Mouse (Mus musculus): ENCODE data around the gene Tdrd5.
"Not testable (repeated sequence)": the region's sequence is repeated elsewhere in the genome, so short reads cannot be mapped to it uniquely, and the experiment has no call there.

Tdrd5 gene

DNA sequence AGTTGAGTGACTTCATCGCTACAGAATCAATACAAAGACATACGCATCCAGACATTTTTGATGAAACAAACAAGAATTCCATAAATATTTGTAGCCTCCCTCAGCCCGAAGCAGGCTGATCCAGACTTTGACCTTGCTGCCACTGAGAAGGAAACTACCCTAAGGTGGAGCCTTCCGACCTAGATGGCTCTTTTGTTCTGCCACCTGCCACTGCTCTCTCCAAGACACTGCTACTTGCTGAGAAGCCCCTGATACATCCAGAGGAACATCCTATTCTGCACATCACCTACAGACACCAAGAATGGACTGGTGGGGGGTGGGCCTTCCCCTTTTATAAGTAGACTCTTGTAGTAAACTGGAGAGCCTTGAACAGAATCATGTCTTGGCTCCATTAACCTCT, 52.4 kb downstream of the Tdrd5 start:
- DNase-seq: not testable (repeated sequence)

DNA sequence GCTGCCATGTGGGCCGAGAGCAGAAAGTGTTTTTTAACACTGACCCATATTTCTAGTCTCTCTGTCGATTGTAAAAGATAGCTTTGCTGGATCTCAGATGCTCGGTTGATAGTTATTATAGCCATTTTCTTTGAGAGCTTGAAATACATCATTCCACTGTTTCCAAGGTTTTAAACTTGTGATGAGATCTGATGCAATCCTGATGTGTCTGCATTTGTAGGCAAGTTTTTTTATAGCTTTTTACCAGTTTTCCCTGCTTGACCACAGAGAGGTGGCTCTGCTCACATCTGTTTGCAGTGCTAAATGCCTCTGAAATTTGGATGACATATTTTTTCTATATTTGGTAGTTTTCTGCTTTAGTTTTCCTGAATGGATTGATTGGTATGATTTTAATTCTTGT, 55.6 kb downstream of the Tdrd5 start:
- no peak for DNase-seq

DNA sequence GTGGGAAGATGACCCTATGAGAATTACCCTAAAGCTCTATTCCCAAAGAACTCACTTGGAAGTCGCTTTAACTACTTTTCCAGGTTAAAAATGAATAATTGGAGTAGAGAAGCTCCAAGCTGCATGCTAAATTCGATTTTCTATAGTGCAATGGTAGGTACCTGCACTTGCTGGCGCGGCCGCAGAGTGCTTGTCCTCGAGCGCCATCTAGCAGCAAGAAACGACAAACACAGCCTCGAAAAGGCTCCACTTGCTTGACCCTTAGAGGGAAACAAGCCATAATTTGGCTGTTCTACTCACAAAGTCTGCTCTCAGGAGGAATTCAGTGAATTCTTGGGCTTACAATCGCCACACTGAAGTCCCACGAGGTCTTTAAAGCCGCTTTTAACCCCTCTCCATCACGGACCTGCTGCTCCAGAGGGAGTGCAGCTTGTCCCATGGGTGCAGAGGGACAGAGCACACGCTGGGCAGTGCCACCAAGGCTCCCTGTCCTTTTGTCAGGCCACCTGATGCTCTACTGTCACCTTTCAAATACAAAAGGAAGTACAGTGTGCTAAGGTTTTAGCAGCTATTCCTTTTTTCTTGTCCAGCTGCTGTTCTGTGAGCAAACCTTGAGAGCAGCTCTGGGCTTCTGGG, 61.6 kb downstream of the Tdrd5 start:
- peak; percentile 71 for DNase-seq

DNA sequence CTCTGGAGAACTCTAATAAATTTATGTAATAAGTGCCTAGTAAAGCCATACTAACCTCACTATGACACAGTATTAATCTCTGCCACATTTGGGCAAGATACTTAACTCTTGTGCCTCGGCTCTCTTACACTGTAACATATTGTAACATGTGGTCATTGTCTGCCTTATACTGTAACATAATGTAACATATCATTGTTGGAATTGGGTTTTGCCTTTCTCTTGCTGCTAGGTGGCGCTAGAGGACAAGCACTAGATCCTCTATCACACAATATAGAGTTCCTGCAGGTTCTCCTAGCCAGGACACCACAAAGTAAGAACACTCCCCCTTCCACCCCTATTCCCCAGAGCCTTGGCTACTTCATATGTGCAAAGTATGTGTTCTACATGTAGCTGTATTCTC, 62.4 kb downstream of the Tdrd5 start:
- peak; percentile 52 for DNase-seq

DNA sequence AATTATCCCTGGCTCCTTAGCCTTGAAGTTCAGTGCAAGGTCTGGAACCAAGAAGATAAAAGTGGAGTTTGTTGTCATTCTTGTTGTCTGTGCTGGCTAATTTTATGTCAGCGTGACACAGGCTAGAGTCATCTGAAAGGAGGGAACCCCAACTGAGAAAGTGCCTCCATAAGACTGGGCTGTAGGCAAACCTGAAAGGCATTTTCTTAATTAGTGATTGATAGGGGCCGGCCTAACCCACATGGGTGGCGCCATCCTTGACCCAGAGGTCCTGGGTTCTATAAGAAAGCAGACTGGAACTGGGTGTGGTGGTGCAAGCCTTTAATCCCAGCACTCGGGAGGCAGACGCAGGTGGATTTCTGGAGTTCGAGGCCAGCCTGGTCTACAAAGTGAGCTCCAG, 72.3 kb downstream of the Tdrd5 start:
- no peak for DNase-seq

DNA sequence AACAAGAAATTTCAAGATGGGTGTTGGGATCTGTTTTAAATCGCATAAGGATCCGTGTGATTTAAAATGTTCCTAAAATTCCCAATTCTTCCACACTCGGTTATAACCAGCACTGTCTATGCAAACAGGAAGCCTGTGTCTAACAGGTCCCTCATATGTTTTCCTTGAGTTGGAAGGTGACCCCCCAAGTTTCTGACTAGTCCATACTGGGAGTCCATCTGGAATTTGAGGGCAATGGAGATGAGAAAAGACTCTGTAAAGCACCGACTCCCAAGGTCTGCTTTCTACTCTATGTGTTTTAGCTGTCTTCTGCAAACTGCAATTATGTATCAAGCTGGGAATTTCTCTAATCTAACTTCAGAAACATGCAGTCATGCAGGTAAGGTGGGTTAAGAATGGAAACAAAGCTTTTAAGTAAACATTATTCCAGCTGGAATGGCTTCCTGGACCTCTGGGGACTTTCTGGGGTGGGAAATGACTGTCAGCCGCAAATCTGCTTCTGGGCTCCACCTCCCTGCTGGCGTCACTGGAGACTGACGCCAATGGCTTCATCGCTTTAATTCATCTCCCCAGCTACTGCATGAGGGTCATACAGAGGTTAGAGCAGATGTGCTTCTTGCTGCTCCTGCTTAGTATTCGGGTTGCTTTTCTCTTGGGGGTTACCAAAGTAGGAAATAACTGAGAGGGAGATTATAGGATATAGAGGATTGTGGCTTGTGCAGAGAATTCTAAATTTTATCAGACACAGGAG, 73.0 kb downstream of the Tdrd5 start:
- no peak for DNase-seq

DNA sequence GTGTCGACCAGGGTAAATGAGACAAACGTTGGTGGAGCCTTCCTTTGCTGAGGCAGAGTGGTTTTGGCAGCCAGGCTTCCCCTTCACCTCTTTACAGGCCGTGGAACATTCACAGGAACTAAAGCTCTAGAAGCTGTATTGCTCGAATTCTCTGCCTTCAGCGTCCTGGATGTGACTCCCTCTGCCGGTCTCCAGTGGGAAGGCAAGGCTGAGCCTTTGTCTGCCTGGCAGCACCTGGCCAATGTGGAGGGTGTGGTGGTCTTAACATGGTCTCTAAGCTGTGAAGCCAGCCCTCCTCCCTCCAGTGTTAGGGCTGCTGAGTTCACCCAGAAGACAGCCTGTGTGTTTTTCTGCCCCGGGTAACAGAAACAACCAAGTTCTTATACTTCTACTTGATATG, 74.0 kb downstream of the Tdrd5 start:
- peak; percentile 34 for DNase-seq

DNA sequence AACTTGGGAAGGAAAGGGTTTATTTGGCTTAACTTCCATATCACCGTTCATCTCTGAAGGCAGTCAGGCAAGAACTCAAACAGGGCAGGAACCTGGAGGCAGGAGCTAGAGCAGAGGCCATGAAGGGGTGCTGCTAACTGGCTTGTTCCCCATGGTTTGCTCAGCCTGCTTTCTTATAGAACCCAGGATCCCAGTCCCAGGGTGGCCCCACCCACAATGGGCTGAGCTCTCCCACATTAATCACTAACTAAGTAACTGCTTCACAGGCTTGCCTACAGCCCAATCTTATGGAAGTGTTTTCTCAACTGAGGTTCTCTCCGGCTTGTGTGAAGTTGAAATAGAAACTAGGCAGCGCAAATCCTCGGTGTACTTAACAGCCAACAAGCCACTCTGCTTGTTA, 74.7 kb downstream of the Tdrd5 start:
- DNase-seq: no peak

DNA sequence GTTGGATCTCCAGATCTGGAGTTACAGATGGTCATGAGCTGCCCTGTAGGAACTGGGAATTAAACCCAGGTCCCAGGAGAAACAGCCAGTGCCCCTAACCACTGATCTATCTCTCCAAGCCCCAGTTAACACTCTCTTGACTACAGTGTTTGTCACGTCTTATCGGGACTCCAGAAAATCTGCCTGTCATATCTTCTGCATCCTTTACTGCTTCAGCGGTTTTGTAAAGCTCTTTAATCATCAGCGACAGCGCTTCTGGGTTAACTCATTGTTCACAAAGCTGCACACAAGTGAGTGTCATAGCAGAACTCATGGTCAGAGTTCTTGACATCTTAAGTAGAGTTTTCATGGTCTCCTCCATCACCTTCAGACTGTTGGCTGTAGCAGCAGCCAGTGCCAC, 76.6 kb downstream of the Tdrd5 start:
- DNase-seq: no peak

DNA sequence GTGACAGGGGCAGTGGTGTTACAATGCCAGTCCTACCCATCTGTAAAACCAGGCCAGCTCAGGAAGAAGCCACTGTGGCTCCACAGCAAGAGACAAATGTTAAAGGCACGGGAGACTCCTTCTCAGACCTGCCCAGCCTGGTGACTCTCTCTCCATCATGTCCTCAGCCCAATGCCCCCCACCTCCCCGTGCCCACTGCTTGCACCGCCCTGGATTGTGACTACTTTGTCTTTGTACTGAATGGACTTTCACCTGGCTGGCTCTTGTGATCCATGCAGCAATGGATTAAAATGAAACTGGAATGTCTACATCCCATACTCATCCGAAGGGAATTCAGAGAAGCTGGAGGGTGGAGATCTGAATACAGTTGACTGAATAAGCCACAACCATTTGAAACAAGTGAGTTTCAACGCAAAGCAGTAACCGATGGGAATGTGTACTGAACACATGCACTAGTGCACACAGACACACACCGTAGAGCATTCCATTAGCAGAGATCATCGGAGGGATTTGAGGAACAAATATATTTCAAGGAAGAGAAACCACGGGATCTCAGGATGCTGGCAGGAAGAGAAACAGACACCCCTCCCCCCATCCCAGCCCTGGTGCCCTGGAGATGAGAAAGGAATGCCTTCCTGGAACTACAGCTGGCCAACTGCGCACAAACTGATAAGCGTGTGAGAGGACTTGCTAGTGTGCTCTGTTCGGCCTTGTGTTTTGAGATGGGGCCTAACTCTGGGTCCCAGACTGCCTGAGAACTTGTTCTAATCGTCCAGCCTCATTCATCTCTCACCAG, 81.1 kb downstream of the Tdrd5 start:
- DNase-seq: no peak

DNA sequence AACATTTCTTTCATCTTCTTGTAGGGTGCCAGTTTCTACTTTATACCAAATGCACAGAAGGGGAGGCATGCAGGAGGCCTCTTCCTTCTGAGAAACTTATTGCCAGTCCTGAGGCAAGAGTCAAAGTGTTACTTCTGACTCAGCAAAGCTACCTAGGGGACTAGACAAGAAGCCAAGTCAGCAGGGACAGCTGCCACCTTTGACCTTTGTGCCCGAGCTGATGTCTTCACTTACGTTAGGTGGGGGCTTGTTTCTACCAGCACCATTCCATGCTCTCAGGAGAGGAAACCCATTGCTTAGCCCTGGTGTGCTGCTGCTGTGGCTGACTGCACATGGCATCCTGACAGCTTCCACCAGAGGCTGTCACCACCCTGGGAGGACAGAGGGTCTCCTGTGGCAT, 82.1 kb downstream of the Tdrd5 start:
- DNase-seq: no peak

DNA sequence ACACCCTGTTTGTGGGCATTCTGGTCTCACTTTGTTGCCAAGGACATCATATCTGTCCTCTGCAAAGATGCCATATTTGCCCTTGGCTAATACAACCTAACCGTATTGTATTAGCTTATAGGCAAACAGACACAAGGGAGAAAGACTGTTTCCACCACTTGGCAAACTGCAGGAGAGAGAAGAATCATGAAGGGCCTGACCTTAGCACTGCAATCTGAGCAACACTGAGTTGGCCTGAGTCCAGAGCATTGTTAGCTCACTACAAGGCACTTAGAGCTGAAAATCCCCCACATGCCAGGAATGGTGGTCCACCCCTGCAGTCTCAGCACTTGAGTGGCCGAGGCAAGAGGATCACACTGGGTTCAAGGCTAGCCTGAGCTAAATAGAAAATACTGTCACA, 84.9 kb downstream of the Tdrd5 start:
- no peak for DNase-seq

DNA sequence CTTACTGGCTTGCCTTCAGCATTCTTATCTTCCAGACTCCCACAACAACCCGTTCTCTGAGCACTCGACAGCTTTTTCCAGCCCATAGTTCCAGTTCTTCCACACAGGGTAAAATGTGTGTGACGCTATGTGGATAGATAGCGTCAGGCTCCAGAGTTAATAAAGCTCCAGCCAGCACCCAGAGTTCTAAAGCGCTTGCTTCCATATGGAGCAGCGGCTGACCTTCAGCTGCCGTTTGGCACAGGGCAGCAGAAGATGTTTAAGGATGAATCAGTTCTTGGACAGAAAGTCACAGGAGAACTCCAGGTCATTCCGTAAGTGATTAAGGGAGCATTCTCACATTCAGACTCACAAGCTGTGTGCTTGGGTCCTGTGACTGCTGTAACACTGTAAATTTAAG, 85.5 kb downstream of the Tdrd5 start:
- no peak for DNase-seq

DNA sequence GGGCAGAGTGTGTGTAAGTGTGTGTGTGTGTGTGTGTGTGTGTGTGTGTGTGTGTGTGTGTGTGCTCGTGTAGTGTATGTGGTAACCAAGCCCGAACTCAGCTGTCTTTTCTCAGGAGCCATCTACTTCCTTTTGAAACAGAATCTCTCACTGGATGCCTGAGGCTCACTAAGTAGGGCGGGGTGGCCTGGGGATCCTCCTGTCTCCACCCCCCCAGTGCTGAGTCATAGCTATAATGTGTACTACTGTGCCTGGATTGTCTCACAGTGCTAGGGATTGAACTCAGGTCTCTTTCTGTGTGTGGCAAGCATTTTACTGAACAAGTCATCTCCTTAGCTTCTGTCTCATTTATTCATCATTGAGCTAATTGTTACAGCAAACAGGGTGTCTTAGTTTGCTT, 86.1 kb downstream of the Tdrd5 start:
- DNase-seq: no peak

DNA sequence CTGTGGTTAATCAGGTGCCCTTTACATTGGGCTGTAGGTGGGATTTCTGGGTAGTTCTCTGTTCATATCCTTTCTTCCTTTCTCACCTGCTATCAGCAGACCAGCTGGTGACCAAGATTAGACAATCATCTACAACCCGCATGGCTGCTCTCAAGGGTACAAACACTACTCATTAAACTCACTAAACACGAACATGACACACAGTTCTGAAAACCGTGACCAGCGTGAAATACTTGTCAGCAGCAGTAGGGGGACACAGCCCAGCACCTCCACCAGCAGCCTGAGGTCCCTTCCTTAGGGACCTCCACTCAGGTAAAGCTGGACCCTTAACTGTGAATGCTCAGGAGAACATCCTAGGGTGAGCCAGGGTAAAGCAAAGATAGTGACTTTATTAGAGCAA, 87.2 kb downstream of the Tdrd5 start:
- DNase-seq: no peak

DNA sequence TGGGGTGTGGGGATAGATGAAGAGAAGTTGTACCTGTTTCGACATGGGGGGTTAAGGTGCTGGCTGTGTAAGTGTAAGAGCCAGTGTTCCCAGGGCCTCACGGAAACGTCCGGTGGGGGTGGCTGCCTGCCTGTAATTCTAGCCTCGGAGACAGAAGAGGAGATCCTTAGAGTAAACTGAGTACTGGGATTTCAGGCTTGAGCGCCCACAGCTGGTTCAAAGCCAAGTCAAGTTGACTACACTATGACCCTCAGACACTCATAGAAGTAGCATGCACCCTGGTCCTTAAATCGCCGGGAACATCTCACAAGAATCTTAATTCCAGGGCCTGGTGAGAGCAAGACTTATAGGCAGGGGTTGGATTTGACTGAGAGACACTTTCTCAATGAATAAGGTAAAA, 88.8 kb downstream of the Tdrd5 start:
- no peak for DNase-seq

DNA sequence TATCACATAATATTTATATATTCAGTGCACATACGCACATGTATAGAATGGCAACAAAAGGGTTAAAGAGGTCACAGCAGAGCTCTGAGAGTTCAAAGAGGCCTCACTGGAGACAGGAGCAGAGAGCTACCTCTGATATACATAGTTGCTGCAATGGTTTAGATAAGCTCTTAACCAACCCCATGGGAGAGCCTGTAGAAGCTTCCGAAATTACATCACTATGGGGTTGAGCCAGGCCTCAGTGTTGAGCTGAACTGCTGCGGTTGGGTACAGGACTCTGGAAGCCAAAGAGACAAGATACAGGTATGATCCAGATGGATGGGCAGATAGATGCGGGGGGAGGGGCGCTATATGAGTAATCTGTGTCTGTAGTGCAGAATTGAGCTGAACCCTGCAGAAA, 90.5 kb downstream of the Tdrd5 start:
- DNase-seq: no peak

DNA sequence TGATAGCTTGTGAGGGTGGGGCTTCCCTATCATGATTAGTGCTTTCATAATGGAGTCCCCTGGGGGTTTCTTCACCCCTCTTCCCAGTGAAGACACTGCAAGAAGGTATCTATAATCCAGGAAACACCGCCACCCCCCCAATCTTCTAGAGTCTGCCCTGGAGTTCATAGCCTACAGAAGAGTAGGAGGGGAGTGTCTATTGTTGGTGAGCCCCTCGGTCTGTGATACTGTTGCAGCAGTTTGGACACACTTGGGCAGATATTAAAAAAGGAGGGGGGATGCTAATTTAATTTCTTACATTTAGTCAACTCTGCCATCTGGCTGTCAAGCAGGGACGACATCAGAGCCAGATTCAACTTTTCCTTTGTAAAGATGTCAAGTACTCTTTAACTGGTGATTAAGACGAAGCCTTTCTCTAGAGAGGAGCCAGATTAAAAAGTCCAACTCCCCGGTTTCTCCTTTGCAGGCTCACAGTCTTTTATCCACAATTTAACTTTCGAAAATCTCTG, 91.6 kb downstream of the Tdrd5 start:
- no peak for DNase-seq
